Mouse (Mus musculus) cerebellum, postnatal 36 days (tissue): ENCODE results near the gene Myom3.

ENCODE experiments used
- DNase-seq, 2 experiments: peaks; one replicate each; pipeline ENCODE4 v3.0.0; 2021 to 2022; ENCODE audit warnings: mixed read lengths in 2 of 2

Gene Myom3

GRCm38 (mm10) chr4:135761569-135761968 lies 2.1 kb downstream of the Myom3 start:
- DNase-seq, result no peak

- DNase-seq, result peak; percentile 7 to 21
These were observed 2.9 kb downstream of the Myom3 start for GRCm38 (mm10) chr4:135762251-135762906.

- DNase-seq, result no peak
These were observed 5.2 kb downstream of the Myom3 start for GRCm38 (mm10) chr4:135764700-135765099.

GRCm38 (mm10) chr4:135765707-135766106 lies 6.2 kb downstream of the Myom3 start:
- no peak for DNase-seq

- DNase-seq, result no peak
These were observed 7.5 kb downstream of the Myom3 start for GRCm38 (mm10) chr4:135766976-135767375.

- peak; percentile 44 to 53 for DNase-seq
These were observed 9.3 kb downstream of the Myom3 start for GRCm38 (mm10) chr4:135768572-135769526.

- DNase-seq, result no peak
These were observed 11.2 kb downstream of the Myom3 start for GRCm38 (mm10) chr4:135770611-135771305.

- DNase-seq, result no peak
These were observed 12.1 kb downstream of the Myom3 start for GRCm38 (mm10) chr4:135771592-135771991.

- no peak for DNase-seq
These were observed 13.2 kb downstream of the Myom3 start for GRCm38 (mm10) chr4:135772671-135773070.

- DNase-seq, result no peak
These were observed 15.0 kb downstream of the Myom3 start for GRCm38 (mm10) chr4:135774496-135774895.

GRCm38 (mm10) chr4:135776850-135777249 lies 17.3 kb downstream of the Myom3 start:
- no peak for DNase-seq

- no peak for DNase-seq
These were observed 20.1 kb downstream of the Myom3 start for GRCm38 (mm10) chr4:135779661-135780060.

GRCm38 (mm10) chr4:135780255-135780654 lies 20.7 kb downstream of the Myom3 start:
- no peak for DNase-seq

GRCm38 (mm10) chr4:135781304-135781703 lies 21.8 kb downstream of the Myom3 start:
- no peak for DNase-seq

- DNase-seq, result no peak
These were observed 27.1 kb downstream of the Myom3 start for GRCm38 (mm10) chr4:135786581-135786980.

GRCm38 (mm10) chr4:135787271-135787670 lies 27.8 kb downstream of the Myom3 start:
- no peak for DNase-seq

- DNase-seq, result no peak
These were observed 29.6 kb downstream of the Myom3 start for GRCm38 (mm10) chr4:135789135-135789534.

- peak; percentile 20 to 33 for DNase-seq
These were observed 33.3 kb downstream of the Myom3 start for GRCm38 (mm10) chr4:135792821-135793220.

GRCm38 (mm10) chr4:135797931-135798330 lies 38.4 kb downstream of the Myom3 start:
- DNase-seq, result no peak

- peak; percentile 87 to 90 for DNase-seq
These were observed 42.0 kb downstream of the Myom3 start for GRCm38 (mm10) chr4:135801543-135801942.

- DNase-seq, result peak in 1 of 2 experiments; percentile 4
These were observed 43.8 kb downstream of the Myom3 start for GRCm38 (mm10) chr4:135803299-135803698.

- DNase-seq, result no peak
These were observed 44.7 kb downstream of the Myom3 start for GRCm38 (mm10) chr4:135804169-135804568.

- no peak for DNase-seq
These were observed 55.4 kb downstream of the Myom3 start for GRCm38 (mm10) chr4:135814896-135815295.
